Mouse (Mus musculus): ENCODE data around the gene Btbd35f16.
"Not testable (repeated sequence)": the region's sequence is repeated elsewhere in the genome, so short reads cannot be mapped to it uniquely, and the experiment has no call there.

Gene Btbd35f16

GRCm38 (mm10) chrX:3956902-3957301 lies at the start of gene Btbd35f16:
Gene Btbd35f16, minus strand, starts transcription at chrX:3957002.
- not testable (repeated sequence) for DNase-seq

Data from cerebellum, adult 11-12 months (tissue).